Mouse (Mus musculus) liver, embryonic 12.5 days (tissue): ENCODE results near the gene Dct. TPM values are rescaled to one million over a fixed set of nuclear protein-coding genes. Genes with fewer than 3 reads are reported as not detected.

ENCODE experiments used
- ATAC-seq: fragments of 200-750 bp; cut with Nextera tagmentation; 2 replicates; pipeline ENCODE4 v1.8.0; 2017; ENCODE audit warnings: moderate number of reproducible peaks, mild to moderate bottlenecking, moderate library complexity
- H3K27ac ChIP-seq: fragments of 300-500 bp; sonication (generic); 2 replicates; pipeline ENCODE4 v1.5.1; 2016; ENCODE audit warnings: mild to moderate bottlenecking
- H3K27me3 ChIP-seq: fragments of 300-500 bp; sonication (generic); replicated peaks from 2 replicates; pipeline ENCODE4 v1.6.1; 2016; ENCODE audit warnings: mild to moderate bottlenecking, moderate library complexity
- H3K36me3 ChIP-seq: fragments of 300-500 bp; sonication (generic); 2 replicates; pipeline ENCODE4 v1.6.1; 2016; ENCODE audit warnings: mild to moderate bottlenecking, moderate library complexity
- H3K4me1 ChIP-seq: fragments of 300-500 bp; sonication (generic); 2 replicates; pipeline ENCODE4 v1.6.1; 2016
- H3K4me2 ChIP-seq: fragments of 300-500 bp; sonication (generic); 2 replicates; pipeline ENCODE4 v1.6.1; 2016; ENCODE audit warnings: mild to moderate bottlenecking, moderate library complexity
- H3K4me3 ChIP-seq: fragments of 300-500 bp; sonication (generic); 2 replicates; pipeline ENCODE4 v1.5.1; 2016; ENCODE audit warnings: mild to moderate bottlenecking, moderate library complexity
- H3K9ac ChIP-seq: fragments of 300-500 bp; sonication (generic); 2 replicates; pipeline ENCODE4 v1.6.1; 2016; ENCODE audit warnings: mild to moderate bottlenecking, moderate library complexity
- H3K9me3 ChIP-seq: fragments of 300-500 bp; sonication (generic); replicated peaks from 2 replicates; pipeline ENCODE4 v1.6.1; 2016; ENCODE audit warnings: mild to moderate bottlenecking, moderate library complexity
- WGBS: fragments of 180-500 bp; shearing (Covaris S2); methylation state at CpG from one replicate; pipeline ENCODE4 v1.1.7; 2016; ENCODE audit not compliant: insufficient replicate concordance; 5-methylcytosine and 5-hydroxymethylcytosine counted together
- polyA plus RNA-seq: library from polyadenylated mRNA; unstranded; fragments of >200 nt; fragmentation: Nextera tagmentation; extraction: Ambion mirVana; gene quantifications from 2 replicates; pipeline ENCODE4 v1.2.1, GENCODE M21; 2016

Gene Dct
- polyA plus RNA-seq, 1 experiment from 2014 or later: 0.67 TPM

- Histone ChIP-seq H3K4me2 (no peak overlapping the region), H3K9ac (no peak overlapping the region), H3K27me3 (no peaks in the 10 kb centered on the region; the same call in 1 of the 2 replicates), H3K4me1 (no peaks in the 10 kb centered on the region), H3K36me3 (no peaks in the 10 kb centered on the region), H3K4me3 (no peak overlapping the region), H3K27ac (no peak overlapping the region), H3K9me3 (no peaks in the 10 kb centered on the region)
- no peak for ATAC-seq
- 73% methylated on average over 12 of the region's 12 CpGs for WGBS
Observed at GRCm38 (mm10) chr14:118069439-118070079, 17.5 kb upstream of the Dct start.

- H3K9ac ChIP-seq: no peak overlapping the region
- ATAC-seq: no peak
- no peaks in the 10 kb centered on the region for H3K36me3 ChIP-seq
- H3K4me1 ChIP-seq: no peaks in the 10 kb centered on the region
- WGBS: 59% methylated on average over 7 of the region's 7 CpGs
- no peaks in the 10 kb centered on the region for H3K9me3 ChIP-seq
- H3K27me3 ChIP-seq: no peaks in the 10 kb centered on the region
- no peak overlapping the region for H3K4me2 ChIP-seq
- no peak overlapping the region for H3K27ac ChIP-seq
- H3K4me3 ChIP-seq: no peak overlapping the region
Observed at GRCm38 (mm10) chr14:118061766-118062432, 9.9 kb upstream of the Dct start.

- no peak for ATAC-seq
- H3K4me3 ChIP-seq: no peak overlapping the region
- no peaks in the 10 kb centered on the region for H3K4me1 ChIP-seq
- H3K27me3 ChIP-seq: no peaks in the 10 kb centered on the region
- no peaks in the 10 kb centered on the region for H3K36me3 ChIP-seq
- no peaks in the 10 kb centered on the region for H3K9me3 ChIP-seq
- no peak overlapping the region for H3K9ac ChIP-seq
- no peak overlapping the region for H3K27ac ChIP-seq
- H3K4me2 ChIP-seq: no peak overlapping the region
- 79% methylated on average over 4 of the region's 4 CpGs for WGBS
Observed at GRCm38 (mm10) chr14:118058581-118058886, 6.5 kb upstream of the Dct start.

GRCm38 (mm10) chr14:118057696-118058580, 5.9 kb upstream of the Dct start:
- 0 out of 2 replicates have a peak, but pooled peaks cover 4% of the 10 kb centered on the region for H3K27me3 ChIP-seq
- no peak overlapping the region for H3K27ac ChIP-seq
- H3K9me3 ChIP-seq: no peaks in the 10 kb centered on the region
- no peak overlapping the region for H3K4me3 ChIP-seq
- no peaks in the 10 kb centered on the region for H3K4me1 ChIP-seq
- no peak overlapping the region for H3K4me2 ChIP-seq
- ATAC-seq: no peak
- H3K36me3 ChIP-seq: no peaks in the 10 kb centered on the region
- 76% methylated on average over 25 of the region's 25 CpGs for WGBS
- H3K9ac ChIP-seq: no peak overlapping the region

GRCm38 (mm10) chr14:118052770-118053169, 726 bp upstream of the Dct start:
- Histone ChIP-seq H3K4me3 (no peak overlapping the region), H3K9me3 (no peaks in the 10 kb centered on the region), H3K27ac (no peak overlapping the region), H3K27me3 (peaks cover 4% of the 10 kb centered on the region; the same call in 1 of the 2 replicates), H3K4me2 (no peak overlapping the region), H3K36me3 (no peaks in the 10 kb centered on the region), H3K4me1 (no peaks in the 10 kb centered on the region), H3K9ac (no peak overlapping the region)
- 75% methylated on average over 11 of the region's 11 CpGs for WGBS
- no peak for ATAC-seq

GRCm38 (mm10) chr14:118051396-118051795, 648 bp downstream of the Dct start:
- Histone ChIP-seq H3K4me3 (no peak overlapping the region), H3K4me2 (no peak overlapping the region), H3K27me3 (peaks cover 4% of the 10 kb centered on the region; the same call in 1 of the 2 replicates), H3K4me1 (no peaks in the 10 kb centered on the region), H3K27ac (no peak overlapping the region), H3K9ac (no peak overlapping the region), H3K9me3 (no peaks in the 10 kb centered on the region), H3K36me3 (no peaks in the 10 kb centered on the region)
- 82% methylated on average over 11 of the region's 11 CpGs for WGBS
- ATAC-seq: no peak

- peaks cover 4% of the 10 kb centered on the region; the same call in 1 of the 2 replicates for H3K27me3 ChIP-seq
- H3K4me1 ChIP-seq: no peaks in the 10 kb centered on the region
- 85% methylated on average over 12 of the region's 12 CpGs for WGBS
- no peak overlapping the region for H3K4me2 ChIP-seq
- no peak for ATAC-seq
- H3K9me3 ChIP-seq: no peaks in the 10 kb centered on the region
- H3K9ac ChIP-seq: no peak overlapping the region
- no peak overlapping the region for H3K4me3 ChIP-seq
- H3K27ac ChIP-seq: no peak overlapping the region
- no peaks in the 10 kb centered on the region for H3K36me3 ChIP-seq
Observed at GRCm38 (mm10) chr14:118050990-118051389, 1.1 kb downstream of the Dct start.

- Histone ChIP-seq H3K4me3 (no peak overlapping the region), H3K27me3 (peaks cover 4% of the 10 kb centered on the region; the same call in 1 of the 2 replicates)
Observed at GRCm38 (mm10) chr14:118050431-118050830, 1.6 kb downstream of the Dct start.

GRCm38 (mm10) chr14:118049648-118050238, 2.3 kb downstream of the Dct start:
- H3K4me2 ChIP-seq: no peak overlapping the region
- no peak for ATAC-seq
- no peak overlapping the region for H3K9ac ChIP-seq
- no peaks in the 10 kb centered on the region for H3K4me1 ChIP-seq
- no peaks in the 10 kb centered on the region for H3K36me3 ChIP-seq
- H3K27ac ChIP-seq: no peak overlapping the region
- no peaks in the 10 kb centered on the region for H3K9me3 ChIP-seq
- 51% methylated on average over 12 of the region's 12 CpGs for WGBS
- peaks cover 4% of the 10 kb centered on the region; the same call in 1 of the 2 replicates for H3K27me3 ChIP-seq
- H3K4me3 ChIP-seq: no peak overlapping the region

More at GRCm38 (mm10) chr14:118050431-118050830, 1.6 kb downstream of the Dct start:
- WGBS: 69% methylated on average over 10 of the region's 10 CpGs
- H3K9me3 ChIP-seq: no peaks in the 10 kb centered on the region
- no peak for ATAC-seq
- no peaks in the 10 kb centered on the region for H3K36me3 ChIP-seq
- H3K27ac ChIP-seq: no peak overlapping the region
- no peaks in the 10 kb centered on the region for H3K4me1 ChIP-seq
- no peak overlapping the region for H3K4me2 ChIP-seq
- H3K9ac ChIP-seq: no peak overlapping the region

GRCm38 (mm10) chr14:118042963-118043362, 9.1 kb downstream of the Dct start:
- Histone ChIP-seq H3K4me3 (no peak overlapping the region), H3K27ac (no peak overlapping the region), H3K36me3 (no peaks in the 10 kb centered on the region), H3K27me3 (no peaks in the 10 kb centered on the region; the same call in 1 of the 2 replicates), H3K4me1 (no peaks in the 10 kb centered on the region), H3K4me2 (no peak overlapping the region), H3K9ac (no peak overlapping the region), H3K9me3 (no peaks in the 10 kb centered on the region)
- 83% methylated on average over 17 of the region's 17 CpGs for WGBS
- no peak for ATAC-seq

GRCm38 (mm10) chr14:118042066-118042762, 9.8 kb downstream of the Dct start:
- no peaks in the 10 kb centered on the region for H3K9me3 ChIP-seq
- H3K4me3 ChIP-seq: no peak overlapping the region
- no peaks in the 10 kb centered on the region for H3K36me3 ChIP-seq
- H3K27ac ChIP-seq: no peak overlapping the region
- no peak for ATAC-seq
- no peaks in the 10 kb centered on the region; the same call in 1 of the 2 replicates for H3K27me3 ChIP-seq
- no peak overlapping the region for H3K9ac ChIP-seq
- 77% methylated on average over 18 of the region's 18 CpGs for WGBS
- no peaks in the 10 kb centered on the region for H3K4me1 ChIP-seq
- no peak overlapping the region for H3K4me2 ChIP-seq
